Mouse (Mus musculus): ENCODE data around the gene Yy1.

The Yy1 gene

DNA sequence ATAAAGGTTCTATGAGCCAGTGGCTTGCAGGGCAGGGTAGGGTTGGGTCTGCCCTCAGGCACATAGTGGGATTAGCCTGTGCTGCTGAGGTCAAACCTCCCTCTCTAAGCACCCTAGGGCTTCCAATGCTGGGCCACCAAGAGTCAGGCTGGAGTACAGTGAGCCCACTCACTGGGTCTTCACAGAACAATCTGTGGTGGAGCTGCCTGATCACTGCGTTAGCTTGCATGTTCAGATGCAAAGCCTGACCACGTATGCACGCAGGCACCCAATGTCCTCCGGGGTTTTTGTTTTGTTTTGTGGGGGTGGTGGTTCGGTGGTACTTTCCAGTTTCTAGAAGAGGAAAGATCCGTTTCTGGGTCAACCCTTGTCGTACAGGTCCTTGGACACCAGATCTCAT, 64.3 kb downstream of the Yy1 start:
- no peak for DNase-seq (ENCODE audit: low read depth, low spot score)

GRCm38 (mm10) chr12:108857589-108858184, 64.9 kb downstream of the Yy1 start:
- no peak for DNase-seq (ENCODE audit: low read depth, low spot score)

DNA sequence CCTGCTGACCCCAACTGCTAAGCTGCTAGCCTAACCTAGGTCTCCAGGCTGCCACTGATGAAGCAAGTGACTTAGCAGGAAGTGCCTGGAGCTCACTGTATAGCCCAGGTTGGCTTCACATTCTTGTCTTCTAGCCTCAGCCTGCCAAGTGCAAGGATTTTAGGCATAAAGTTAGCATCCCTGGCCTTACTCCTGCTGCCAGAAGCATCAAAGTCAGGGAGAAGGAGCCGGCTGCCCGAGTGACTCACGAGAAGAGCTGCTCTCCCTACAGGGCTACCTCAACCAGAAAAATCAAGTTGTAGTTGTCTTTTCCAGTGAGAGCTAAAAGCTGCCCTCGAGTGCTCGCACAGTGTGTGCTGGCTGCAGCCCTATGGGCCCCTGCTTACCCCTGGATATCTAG, 65.7 kb downstream of the Yy1 start:
- DNase-seq (ENCODE audit: low read depth, low spot score): no peak

GRCm38 (mm10) chr12:108865007-108865494, 72.3 kb downstream of the Yy1 start:
- no peak for DNase-seq (ENCODE audit: low read depth, low spot score)

DNA sequence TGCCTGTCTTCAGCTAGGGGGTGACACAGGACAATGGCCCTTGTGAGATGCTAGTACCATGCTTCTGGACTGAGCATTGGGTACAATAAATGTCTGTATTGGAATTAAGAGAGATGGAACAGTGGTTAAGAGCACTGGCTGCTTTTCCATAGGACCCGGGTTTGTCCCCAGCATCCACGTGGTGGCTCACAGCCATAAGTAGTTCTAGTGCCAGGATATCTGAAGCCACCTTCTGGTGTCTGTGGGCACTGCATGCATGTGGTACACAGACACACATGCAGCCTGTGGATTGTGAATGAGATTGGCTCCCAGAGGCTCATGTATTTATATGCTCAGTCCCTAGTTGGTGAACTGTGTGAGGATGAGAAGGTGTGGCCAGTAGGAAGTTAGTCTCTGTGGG, 76.8 kb downstream of the Yy1 start:
- DNase-seq (ENCODE audit: low read depth, low spot score): peak; percentile 6

All from forelimb bud, embryonic 11.5 days (tissue).